Mouse (Mus musculus) megakaryocyte-erythroid progenitor cell, adult 5-6 weeks (primary cell): ENCODE results near the gene Efl1. TPM values are rescaled to one million over a fixed set of nuclear protein-coding genes. Genes with fewer than 3 reads are reported as not detected.
"Not testable (repeated sequence)": the region's sequence is repeated elsewhere in the genome, so short reads cannot be mapped to it uniquely, and the experiment has no call there.

Experiments used
- ATAC-seq: replicated peaks from 2 replicates; pipeline ENCODE4 v1.8.0; 2016; ENCODE audit warnings: mild to moderate bottlenecking, inconsistent platforms; ENCODE audit not compliant: severe bottlenecking, poor library complexity, low FRiP score, low TSS enrichment
- total RNA-seq, 2 experiments: library from RNA; stranded (forward) in 1 of 2; stranded (reverse) in 1 of 2; fragments of 200-1000, 215-1000 nt in 1 of 2; fragments of >200 nt in 1 of 2; fragmentation: Nextera tagmentation in 1 of 2; gene quantifications; 2 replicates each; pipeline ENCODE4 v1.2.3; 2014 to 2017

Gene Efl1
- total RNA-seq, 2 experiments from 2014 or later, result 34.3 to 34.6 TPM

DNA sequence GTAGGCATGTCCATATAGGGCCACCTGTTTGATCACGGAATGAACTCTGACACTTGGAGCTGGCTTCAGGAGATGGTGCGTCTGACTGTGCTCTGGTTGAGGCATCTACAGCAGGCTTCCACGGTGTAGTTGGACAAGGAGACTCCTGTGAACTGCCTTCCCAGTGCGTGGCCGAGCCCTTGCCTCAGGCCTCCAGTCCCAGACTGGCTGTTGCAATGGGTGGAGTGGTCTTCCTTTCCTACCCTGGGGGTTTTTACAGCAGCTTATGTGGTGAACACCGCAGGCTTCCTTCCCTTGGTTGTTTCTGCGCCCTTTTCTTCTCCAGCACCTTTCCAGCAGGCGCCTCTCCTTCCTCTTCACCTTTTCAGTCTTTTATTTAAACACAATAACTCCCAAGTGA is 100.8 kb downstream of the Efl1 start:
- no peak for ATAC-seq

DNA sequence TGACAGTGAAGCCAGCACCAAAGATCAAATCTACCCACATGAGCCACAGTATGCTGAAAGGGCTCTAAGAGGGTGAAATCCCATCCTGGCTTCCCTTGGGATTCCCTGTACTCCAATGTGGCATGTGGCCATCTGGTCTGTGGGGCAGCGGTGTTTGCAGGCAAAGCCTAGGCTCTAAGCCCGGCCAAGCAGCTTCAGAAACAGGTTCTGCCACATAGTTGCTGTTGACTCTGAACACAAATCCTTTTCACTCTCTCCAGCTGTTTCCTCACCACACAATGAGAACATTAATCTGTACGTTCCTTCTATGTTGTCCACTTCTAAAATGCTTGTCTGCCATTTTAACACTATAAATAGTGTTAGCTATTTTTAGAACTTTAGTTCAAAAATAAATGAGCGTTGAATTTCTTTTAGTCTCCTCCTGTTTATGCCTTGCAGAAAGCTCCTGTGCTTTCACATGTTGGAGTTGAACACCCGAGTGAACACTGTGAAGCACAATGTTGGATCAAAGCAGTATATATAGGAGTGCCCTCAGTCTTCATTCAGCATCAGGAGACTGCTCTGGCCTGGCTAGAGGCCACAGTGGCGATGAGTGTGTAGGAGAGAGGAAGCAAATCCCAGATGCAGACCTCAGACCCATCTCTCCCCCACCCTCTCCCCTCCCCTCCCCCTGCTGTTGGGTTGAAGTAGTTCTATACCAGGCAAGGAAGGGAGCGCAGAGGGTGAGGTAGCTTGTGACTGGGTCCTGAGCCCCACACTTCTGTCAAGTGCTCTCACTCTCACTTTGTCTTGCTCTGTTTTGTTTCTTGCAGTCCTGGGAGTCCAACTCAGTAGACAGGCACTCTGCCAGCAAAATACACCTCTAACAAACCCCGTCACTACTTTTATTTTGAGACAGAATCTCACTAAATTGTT is 104.0 kb downstream of the Efl1 start:
- ATAC-seq, result no peak

DNA sequence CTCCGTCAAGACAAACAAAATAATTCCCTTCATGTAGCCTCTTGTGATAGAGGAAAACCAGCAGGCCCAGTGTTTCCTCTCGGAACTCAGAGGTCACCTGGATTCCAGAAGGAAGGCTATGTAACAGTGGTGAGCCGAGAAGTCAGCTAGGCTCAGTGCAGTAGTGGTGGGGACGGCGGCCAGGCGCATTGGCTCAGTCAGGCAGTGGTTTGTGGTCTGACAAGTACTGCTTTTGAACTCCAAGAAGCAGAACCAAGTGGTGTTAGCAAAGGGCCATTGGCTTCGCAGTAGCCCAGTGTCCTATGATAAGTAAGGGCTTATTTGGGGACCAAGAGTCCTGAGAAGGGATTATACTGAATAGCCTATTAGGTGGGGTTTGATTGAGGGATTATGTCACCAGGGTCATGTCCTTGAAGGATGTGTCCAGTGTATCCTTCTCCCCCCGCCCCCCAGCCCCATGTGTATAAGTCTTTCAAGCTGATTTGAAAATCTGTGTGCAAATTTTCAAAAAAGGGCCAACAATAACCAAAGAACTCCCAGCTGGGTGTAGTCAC is 107.3 kb downstream of the Efl1 start:
- ATAC-seq, result no peak

DNA sequence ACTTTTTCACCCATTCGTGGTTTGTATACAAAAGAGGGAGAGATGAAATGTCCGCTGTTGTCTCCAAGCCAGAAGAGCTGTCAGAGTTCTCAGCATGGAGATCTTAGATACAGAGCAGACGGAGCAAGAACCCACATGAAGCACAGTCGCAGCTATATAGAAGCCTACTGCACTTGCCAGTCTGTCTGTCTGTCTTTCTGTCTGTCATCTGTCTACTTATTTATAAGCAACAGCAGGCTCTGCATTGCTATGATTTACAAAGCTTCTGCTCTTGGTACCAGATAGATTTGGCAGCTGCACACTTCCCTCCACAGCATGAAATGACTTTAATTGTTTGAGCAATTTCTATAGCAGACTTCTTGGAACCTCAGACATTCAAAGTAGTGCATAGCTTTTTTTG is 110.1 kb downstream of the Efl1 start:
- no peak for ATAC-seq

DNA sequence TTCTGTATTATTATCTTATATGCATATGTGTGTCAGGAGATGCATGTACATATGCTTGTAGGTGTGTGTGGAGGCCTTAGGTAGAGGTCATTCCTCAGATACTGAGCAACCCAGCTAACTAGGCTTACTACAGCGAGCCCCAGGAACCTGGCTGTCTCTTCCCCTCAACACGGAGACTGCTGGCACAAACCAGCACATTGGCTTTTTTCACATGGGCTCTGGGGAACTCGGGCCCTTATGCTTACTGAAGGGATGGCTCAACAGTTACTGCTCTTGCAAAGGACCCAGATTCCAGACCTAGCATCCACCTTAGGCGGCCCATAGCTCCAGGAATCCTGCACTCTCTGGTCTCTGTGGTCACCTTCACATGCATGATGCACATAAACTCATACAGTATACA is 110.7 kb downstream of the Efl1 start:
- no peak for ATAC-seq

DNA sequence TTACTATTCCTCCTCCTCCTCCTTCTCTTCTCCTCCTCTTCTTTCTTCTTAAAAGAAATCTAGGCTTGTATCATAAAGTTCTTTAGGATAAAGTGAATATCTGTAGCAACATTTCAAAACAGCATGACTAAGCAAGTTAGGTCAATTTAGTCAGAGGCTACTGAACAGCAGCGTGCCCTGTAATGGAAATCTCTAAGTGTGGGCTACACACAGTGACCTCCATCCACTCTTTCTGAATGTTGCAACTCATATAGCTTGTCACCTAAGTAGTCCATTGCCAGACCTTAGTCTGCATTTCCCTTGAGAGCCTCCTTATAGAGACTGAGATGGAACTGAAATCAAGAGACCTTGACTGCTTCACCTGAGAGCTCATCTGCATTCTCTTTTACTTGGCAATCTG is 116.5 kb downstream of the Efl1 start:
- no peak for ATAC-seq

DNA sequence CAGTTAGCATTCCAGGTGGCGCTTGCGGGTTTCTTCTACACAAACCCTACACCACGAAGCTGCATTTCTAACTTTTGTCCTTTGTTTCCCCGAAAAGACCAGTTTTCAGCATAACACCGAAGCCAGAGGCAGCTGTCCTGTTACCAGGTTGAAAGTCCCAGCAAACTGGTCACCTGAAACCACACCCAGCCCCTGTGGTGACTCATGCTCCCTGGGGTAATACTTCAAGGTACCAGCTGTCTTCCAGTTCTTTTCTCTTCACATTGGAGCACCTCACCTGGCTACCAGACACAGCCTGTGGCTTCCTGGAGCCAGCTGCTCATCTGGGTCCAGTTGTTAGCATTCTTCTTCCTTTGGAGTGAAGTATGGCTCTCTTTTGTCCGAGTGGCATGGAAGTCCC is 118.2 kb downstream of the Efl1 start:
- ATAC-seq, result no peak

DNA sequence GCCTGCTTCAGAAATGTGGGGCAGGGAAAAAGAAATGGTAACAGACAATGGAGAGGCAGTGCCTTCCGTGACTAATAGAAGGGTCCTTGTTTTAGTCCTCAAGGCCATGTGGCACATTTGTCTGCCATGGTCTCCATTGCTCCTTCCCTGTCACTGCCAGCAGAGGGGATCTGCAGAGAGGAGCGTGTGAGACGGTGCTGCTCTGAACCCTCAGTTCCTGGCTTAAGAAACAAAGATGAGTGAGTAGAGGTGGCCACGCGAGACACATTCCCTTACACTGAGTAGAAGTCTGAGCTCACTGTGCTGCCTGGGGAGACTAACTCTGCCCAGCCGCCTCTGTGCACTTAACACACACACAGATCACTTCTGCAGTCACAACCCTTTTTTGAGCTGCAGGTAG is 121.8 kb downstream of the Efl1 start:
- ATAC-seq, result no peak

DNA sequence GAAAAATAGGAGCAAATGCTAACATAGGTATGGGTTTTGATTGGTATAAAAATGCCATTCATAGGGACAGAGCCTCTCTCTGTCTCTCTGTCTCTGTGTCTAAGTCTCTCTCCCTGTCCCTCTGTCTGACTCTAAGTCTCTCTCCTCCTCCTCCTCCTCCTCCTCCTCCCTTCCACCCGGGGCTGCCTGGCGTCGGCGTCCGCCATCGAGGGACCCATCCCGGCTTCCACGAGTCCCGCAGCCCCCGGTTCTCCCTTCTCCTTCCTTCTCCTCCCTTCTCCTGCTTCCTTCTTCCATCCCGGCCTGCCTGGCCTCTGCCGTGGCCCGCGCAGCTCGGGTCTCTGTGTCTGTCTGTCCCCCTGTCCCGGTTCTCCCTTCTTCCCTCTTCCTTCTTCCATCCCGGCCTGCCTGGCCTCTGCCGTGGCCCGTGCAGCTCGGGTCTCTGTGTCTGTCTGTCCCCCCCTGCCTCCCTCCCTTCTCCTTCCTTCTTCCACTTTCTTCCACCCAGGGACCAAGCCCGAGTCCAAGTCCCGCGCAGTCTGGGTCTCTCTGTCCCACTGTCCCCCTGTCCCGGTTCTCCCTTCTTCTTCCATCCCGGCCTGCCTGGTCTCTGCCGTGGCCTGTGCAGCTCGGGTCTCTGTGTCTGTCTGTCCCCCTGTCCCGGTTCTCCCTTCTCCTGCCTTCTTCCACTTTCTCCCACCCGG is 122.7 kb downstream of the Efl1 start:
- ATAC-seq, result peak; percentile 73

DNA sequence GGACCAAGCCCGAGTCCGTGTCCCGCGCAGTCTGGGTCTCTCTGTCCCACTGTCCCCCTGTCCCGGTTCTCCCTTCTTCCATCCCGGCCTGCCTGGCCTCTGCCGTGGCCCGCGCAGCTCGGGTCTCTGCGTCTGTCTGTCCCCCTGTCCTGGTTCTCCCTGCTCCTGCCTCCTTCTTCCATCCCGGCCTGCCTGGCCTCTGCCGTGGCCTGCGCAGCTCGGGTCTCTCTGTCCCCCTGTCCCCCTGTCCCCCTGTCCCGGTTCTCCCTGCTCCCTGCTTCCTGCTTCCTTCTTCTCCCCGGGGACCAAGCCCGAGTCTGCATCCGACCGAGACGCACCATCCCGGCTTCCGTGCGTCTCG is 123.2 kb downstream of the Efl1 start:
- not testable (repeated sequence) for ATAC-seq

DNA sequence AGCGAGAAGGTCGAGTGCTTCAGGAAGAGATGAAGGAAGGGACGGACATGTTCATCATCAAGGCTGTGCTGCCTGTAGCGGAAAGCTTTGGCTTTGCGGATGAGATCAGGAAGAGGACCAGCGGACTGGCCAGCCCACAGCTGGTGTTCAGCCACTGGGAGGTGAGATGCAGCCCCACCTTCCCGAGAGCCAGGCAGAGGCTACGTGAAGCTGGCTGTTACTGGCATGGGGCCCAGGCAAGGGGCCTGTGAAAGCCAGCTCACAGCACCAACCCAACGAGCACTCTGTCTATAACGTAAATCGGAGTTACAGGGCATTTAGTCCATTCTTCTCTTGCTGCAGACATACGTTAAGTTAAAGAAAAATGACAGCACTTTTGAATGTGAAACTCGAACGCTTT is 124.1 kb downstream of the Efl1 start:
- ATAC-seq, result no peak

DNA sequence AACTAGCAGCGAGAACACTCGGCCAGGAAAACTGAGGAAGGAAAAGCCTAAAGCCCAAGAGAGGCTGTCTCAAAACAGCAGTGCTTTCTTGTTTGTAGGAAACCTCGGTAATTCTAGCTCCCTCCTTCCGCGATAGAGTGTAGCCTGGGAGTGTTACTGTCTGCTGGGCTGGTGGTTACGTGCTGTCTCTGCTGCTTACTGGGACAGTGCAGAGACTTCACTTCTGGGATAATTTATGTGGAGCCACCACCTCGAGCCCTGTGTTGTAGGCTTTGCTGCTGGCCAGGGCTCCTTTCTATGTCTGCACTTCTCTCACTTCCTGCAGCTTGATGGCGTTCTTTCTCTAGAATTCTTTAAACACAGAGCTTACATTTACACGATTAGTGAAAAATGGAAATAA is 124.7 kb downstream of the Efl1 start:
- no peak for ATAC-seq

DNA sequence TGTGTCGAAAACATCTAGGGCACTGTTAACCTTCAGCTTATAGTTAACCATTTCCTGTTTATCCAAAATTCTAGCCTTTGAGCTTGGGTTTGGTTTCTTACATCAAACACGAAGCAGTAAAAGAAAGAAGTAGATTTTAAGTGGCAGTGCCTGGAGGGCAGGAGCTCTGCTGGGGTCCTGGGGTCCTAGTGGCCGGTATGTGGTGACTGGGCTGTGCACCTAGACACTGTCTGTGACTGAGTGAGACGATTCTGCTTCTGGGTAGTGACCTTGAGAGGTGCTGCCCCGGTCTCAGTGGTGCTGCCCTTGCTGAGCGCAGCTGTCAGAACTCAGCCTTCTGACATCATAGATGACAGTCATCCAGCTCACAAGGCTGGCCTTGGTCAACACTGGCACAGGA is 125.5 kb downstream of the Efl1 start:
- ATAC-seq, result no peak

DNA sequence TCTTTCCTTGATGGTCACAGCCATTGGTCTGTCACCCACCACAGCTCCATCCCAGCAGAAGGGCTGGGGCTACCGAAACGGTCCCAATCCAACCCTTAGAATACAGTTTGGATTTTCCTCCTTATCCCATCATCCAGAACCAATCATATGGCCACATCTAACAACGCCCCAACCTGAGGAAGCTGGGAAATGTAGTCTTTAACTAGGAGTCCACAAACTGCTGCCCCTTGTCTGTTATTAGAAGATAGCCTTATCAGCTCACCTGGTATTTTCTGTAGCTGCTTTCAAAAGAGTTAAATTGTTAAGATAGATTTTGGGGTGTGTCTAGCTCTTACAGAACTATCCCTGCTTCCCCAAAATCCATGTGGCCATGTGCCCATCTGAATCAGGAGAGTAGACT is 126.7 kb downstream of the Efl1 start:
- 0 out of 2 replicates have a peak, but pooled peaks have one; percentile 26 for ATAC-seq

DNA sequence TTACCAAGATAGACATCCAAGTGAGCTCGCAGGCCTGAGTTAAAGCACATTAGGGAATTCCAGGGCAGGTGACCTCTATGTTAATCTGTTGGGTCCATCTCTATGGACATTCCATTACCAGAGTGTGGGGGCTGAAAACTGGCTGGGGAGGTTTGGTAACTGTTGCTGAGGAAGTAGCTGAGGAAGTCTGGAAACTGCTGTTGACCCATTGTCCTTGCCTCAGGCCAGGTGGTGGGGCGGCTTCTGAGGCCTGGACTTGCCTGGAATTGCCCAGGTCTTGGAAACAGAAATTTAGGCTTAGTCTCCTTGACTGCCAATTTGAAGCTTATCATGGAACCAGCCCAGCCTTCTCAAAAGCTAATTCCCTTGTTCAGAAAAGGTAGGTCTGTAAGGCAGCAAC is 134.7 kb downstream of the Efl1 start:
- no peak for ATAC-seq

DNA sequence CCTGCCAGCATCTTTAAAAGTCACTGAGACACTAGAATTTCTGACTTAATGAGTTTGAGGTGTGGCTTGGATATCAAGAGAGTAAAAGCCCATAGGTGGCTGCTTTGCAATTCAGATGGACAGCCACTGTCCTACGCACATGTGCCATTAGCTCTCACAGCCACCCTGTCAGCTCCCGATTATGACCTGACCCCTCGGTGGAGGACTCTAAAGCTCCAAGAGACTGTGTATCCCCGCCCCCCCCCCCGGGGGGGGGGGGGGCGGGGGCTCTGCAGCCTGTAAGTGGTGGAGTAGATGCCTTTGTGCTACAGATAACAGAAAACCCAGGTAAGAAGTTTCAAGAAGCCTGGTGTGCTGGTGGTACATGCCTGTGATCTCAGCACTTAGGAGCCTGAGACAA is 135.3 kb downstream of the Efl1 start:
- no peak for ATAC-seq

DNA sequence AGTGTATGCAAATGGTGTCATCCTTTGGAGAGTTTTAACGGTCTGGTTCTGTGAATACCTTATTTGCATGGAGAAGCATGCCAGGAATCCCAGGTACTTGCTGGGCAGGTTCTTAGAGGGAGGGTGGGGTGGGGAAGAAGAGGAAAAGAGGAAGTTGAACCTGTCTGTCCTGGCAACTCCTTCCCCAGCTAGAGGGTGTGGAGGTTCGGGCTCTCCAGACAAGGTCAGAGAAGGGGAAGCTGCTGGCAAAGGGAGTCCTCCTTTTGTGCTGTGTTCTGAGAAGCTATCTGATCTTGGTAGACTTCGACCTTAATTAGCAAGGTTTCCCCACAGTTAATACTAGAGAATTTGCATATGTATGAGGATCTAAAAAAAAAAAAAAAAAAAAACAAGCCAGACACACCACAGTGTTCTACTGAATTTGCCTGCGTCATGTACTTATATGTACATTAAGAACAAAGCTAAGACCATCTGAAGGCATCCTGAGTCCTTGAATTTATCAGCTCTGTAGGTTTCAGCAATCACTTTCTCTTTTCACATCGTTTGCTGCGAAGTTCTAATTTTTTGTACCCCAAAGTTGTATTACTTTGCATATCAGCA is 137.0 kb downstream of the Efl1 start:
- ATAC-seq, result no peak

DNA sequence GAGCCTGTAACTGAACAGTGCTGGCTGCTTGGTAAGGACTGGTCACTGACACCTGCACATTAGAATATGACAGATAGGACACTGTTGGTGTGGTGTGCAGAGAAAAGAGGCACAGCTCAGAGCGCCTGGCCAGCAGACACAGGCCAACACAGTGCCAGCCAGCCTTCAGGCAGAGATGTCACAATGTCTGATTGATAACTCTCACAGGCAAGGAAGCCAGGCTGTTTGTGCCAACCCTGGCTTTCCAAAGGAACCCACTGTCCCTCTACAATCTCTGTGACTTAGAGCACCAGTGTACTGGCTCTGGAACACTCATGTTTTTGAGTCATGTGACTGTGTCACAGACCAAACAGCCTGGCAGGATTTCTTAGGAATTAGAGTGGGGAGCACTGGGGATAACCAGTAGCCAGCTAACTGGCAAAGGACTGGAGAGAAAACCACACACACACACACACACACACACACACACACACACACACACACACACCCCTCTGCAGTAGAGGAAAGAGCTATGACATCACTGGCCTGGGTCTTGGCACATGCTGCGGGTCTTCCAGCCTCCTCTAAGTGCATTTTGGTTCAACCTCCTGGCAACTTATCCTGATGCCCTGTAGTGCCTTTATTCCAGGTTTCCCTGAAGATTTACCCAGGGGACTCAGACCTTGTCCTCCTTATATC is 137.7 kb downstream of the Efl1 start:
- ATAC-seq, result no peak

DNA sequence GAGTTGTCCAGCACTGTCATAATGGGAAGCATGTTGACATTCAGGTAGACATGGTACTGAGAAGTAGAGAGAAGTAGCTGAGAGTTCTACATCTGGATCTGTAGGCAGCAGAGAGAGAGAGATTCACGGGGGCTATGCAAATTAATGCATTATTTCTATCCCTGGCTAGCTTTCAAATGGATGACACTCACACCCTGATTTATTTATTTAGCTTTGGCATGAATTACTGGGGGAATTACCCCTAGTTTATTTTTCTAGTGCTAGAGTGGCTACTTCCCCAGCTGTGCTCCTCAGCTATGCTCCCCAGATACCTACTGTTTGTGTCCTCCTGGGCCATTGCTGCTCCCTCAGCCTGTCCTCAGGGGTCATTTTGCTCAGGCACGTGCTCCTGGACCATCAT is 144.2 kb downstream of the Efl1 start:
- no peak for ATAC-seq

DNA sequence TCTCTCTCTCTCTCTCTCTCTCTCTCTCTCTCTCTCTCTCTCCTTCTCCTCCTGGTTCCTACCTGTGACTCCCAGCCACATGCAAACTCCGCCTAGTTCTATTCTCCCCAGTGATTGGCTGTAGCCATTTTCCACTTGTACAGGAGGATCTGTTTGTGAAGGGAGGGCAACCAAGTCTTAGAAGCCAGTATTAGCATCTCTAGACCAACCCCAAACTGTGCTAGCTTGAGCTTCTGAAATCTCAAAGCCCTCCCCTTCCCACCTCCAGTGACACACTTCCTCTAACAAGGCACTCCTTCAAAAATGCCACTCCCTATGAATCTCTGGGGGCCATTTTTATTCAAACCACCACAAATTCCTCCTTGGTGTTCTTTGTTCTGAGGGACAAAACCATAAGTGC is 144.7 kb downstream of the Efl1 start:
- ATAC-seq, result no peak
